Mouse (Mus musculus) liver, embryonic 14.5 days (tissue): Measurements from ENCODE around the gene Wfdc12.

Source experiments
- CTCF ChIP-seq: IDR thresholded peaks from 2 replicates; pipeline ENCODE4 v1.5.1; 2016; ENCODE audit warnings: antibody characterized with exemption, low read depth, control low read depth
- EP300 ChIP-seq: IDR thresholded peaks from 2 replicates; pipeline ENCODE4 v1.6.1; 2016; ENCODE audit warnings: antibody characterized with exemption, low read depth

- no peak for TF ChIP-seq CTCF
- no peak for TF ChIP-seq EP300
These were observed 9.6 kb downstream of the Wfdc12 start for GRCm38 (mm10) chr2:164180770-164181169.
